Mouse (Mus musculus): Measurements from ENCODE around the gene Slc30a2.

DNA sequence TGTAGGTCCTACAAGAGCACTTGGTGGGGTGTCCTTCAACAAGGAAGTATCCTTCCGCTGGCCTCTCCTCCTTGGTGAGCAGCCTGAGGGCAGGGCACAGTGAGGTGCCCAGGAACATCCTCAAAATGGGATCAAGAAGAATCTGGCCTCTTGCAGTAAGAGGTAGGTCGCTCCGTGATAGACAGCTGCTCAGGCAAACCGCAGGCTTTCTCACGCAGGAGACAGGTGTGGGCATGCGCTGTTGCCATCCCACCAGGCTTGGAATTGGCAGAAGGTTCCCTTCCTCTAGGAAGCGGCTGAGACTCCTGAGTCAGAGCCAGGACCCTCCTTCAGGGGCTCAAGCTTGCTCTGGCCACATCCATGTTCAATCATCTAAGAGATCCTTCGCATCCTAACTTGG, 30.3 kb downstream of the Slc30a2 start:
- TF ChIP-seq CTCF (IDR thresholded peaks at IDR 0.05; ENCODE audit: extremely low read depth, insufficient read depth, insufficient read length, insufficient replicate concordance) (no peak), POLR2A (IDR thresholded peaks at IDR 0.05; ENCODE audit: low read depth, low read length) (no peak)
